Mouse (Mus musculus) neural tube, embryonic 11.5 days (tissue): Measurements from ENCODE around the gene Cdk14. TPM values are rescaled to one million over a fixed set of nuclear protein-coding genes. Genes with fewer than 3 reads are reported as not detected.

ENCODE experiments used
- ATAC-seq: fragments of 200-750 bp; cut with Nextera tagmentation; 2 replicates; pipeline ENCODE4 v1.8.0; 2017; ENCODE audit warnings: moderate number of reproducible peaks, mild to moderate bottlenecking, moderate TSS enrichment, moderate library complexity; ENCODE audit not compliant: insufficient read depth, low FRiP score, low TSS enrichment
- DNase-seq: peaks from one replicate; pipeline ENCODE4 v3.0.0-alpha.2; 2015; ENCODE audit warnings: low spot score
- H3K27ac ChIP-seq: fragments of 300-500 bp; sonication (generic); 2 replicates; pipeline ENCODE4 v1.5.1; 2014; ENCODE audit warnings: low read depth, mild to moderate bottlenecking, low read length
- H3K27me3 ChIP-seq: fragments of 300-500 bp; sonication (generic); 2 replicates; pipeline ENCODE4 v1.6.1; 2014; ENCODE audit warnings: mild to moderate bottlenecking, low read length, mixed read lengths; ENCODE audit not compliant: control insufficient read depth, insufficient read depth
- H3K36me3 ChIP-seq: fragments of 300-500 bp; sonication (generic); 2 replicates; pipeline ENCODE4 v1.6.1; 2014; ENCODE audit warnings: mild to moderate bottlenecking, low read length, moderate library complexity, mixed read lengths; ENCODE audit not compliant: control insufficient read depth, insufficient read depth
- H3K4me1 ChIP-seq: fragments of 300-500 bp; sonication (generic); 2 replicates; pipeline ENCODE4 v1.6.1; 2014; ENCODE audit warnings: low read length, mixed read lengths; ENCODE audit not compliant: control insufficient read depth, insufficient read depth
- H3K4me2 ChIP-seq: fragments of 300-500 bp; sonication (generic); 2 replicates; pipeline ENCODE4 v1.6.1; 2014; ENCODE audit warnings: low read depth, mild to moderate bottlenecking, moderate library complexity
- H3K4me3 ChIP-seq: fragments of 300-500 bp; sonication (generic); 2 replicates; pipeline ENCODE4 v1.5.1; 2014; ENCODE audit warnings: low read depth, low read length
- H3K9ac ChIP-seq: fragments of 300-500 bp; sonication (generic); 2 replicates; pipeline ENCODE4 v1.6.1; 2014; ENCODE audit warnings: mild to moderate bottlenecking, low read length
- H3K9me3 ChIP-seq: fragments of 300-500 bp; sonication (generic); 2 replicates; pipeline ENCODE4 v1.6.1; 2016; ENCODE audit warnings: low read length; ENCODE audit not compliant: control insufficient read depth
- WGBS: fragments of 180-500 bp; shearing (Covaris S2); extraction: QIAGEN DNeasy Blood & Tissue Kit; methylation state at CpG from one replicate; pipeline ENCODE4 v1.1.7; 2014; 5-methylcytosine and 5-hydroxymethylcytosine counted together
- polyA plus RNA-seq: library from polyadenylated mRNA; unstranded; fragments of >200 nt; fragmentation: Nextera tagmentation; extraction: Ambion mirVana; gene quantifications from 2 replicates; pipeline ENCODE4 v1.2.1, GENCODE M21; 2014

The Cdk14 gene
- 26.8 and 29.5 TPM in 2 replicates for polyA plus RNA-seq

DNA sequence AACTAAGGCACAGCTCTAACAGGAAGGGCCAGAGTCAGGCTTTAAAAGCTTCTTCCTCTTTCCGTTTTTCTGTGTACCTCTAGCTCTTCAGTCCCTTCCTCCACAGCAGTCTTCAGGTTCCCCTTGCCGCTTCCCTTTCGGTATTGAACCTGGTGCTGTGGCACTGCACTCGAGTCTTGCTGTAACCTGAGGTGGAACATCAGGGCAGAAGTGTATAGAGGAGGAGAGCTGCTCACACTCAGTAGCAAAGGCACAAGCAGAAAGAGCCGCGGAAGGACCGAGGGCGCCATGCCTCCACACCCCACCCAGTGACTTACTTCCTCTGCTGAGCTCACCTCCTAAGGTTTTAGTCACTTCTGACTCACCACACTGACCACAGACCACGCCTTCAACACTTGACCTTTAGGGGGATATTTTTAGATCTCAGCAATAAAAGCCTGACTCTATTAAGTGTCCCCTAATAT is at the start of gene Cdk14:
Cdk14 (minus strand) TSS at position 321 of the 464 bp plus-strand sequence.
- Histone ChIP-seq H3K4me3 (no peak within 1 kb of the TSS), H3K4me1 (no peaks in the 10 kb centered on the region), H3K27me3 (no peaks in the 10 kb centered on the region), H3K27ac (no peak within 1 kb of the TSS), H3K4me2 (no peak within 1 kb of the TSS), H3K36me3 (no peaks in the 10 kb centered on the region), H3K9ac (no peak within 1 kb of the TSS), H3K9me3 (no peaks in the 10 kb centered on the region)
- 88% methylated on average over 9 of the region's 9 CpGs for WGBS
- ATAC-seq (no peak), DNase-seq (no peak)

- no peak for ATAC-seq
- 84% methylated on average over 1 of the region's 1 CpGs for WGBS
These were observed 45.1 kb upstream of the Cdk14 start for GRCm38 (mm10) chr5:5465256-5465655.

DNA sequence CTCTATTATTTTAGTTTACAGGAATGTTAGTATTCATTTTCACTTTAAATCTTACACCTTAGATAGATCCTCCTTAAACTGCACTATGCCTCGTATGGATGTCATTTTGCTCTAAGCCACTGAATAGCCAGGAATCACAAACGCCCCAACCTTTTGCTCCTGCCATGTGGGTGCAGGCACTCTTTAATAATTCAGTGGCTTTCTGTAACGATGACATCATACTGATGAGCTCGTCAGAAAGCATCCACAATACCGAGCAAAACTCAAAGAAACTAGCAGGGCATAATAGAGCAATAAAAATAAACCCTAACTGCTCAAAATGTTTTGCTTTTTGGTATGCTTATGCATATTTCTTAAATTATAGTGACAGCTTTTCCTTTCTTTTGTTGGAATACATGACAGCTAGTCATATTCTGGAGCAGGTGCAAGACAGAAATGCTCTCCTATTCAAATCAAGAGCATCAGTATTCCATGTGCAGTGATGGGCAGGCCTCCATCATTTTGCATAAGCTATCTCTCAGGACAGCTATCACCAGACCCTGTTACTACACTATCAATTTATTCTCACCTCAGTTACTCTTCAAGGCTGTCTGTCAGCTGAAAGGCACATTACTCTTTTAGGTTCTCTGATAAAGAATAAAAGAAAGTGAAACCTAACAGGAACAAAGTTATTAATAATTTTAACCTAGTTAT is 11.8 kb upstream of the Cdk14 start:
- DNase-seq: no peak
- no peaks in the 10 kb centered on the region for H3K4me1 ChIP-seq
- no peaks in the 10 kb centered on the region for H3K9me3 ChIP-seq
- H3K36me3 ChIP-seq: no peaks in the 10 kb centered on the region
- WGBS: 78% methylated on average over 5 of the region's 5 CpGs
- peak; percentile 69 for ATAC-seq
- H3K9ac ChIP-seq: no peak overlapping the region
- no peaks in the 10 kb centered on the region for H3K27me3 ChIP-seq
- H3K4me2 ChIP-seq: no peak overlapping the region
- no peak overlapping the region for H3K27ac ChIP-seq
- H3K4me3 ChIP-seq: no peak overlapping the region

More at GRCm38 (mm10) chr5:5465256-5465655, 45.1 kb upstream of the Cdk14 start:
- no peaks in the 10 kb centered on the region for H3K27me3 ChIP-seq
- no peak overlapping the region for H3K9ac ChIP-seq
- DNase-seq: no peak
- H3K4me1 ChIP-seq: no peaks in the 10 kb centered on the region
- H3K4me3 ChIP-seq: no peak overlapping the region
- H3K27ac ChIP-seq: no peak overlapping the region
- no peak overlapping the region for H3K4me2 ChIP-seq
- no peaks in the 10 kb centered on the region for H3K36me3 ChIP-seq
- H3K9me3 ChIP-seq: no peaks in the 10 kb centered on the region

GRCm38 (mm10) chr5:5423723-5424171 is 3.6 kb upstream of the Cdk14 start:
- Histone ChIP-seq H3K9ac (no peak overlapping the region), H3K9me3 (no peaks in the 10 kb centered on the region), H3K27me3 (no peaks in the 10 kb centered on the region), H3K4me3 (no peak overlapping the region), H3K4me2 (no peak overlapping the region), H3K36me3 (no peaks in the 10 kb centered on the region), H3K27ac (no peak overlapping the region), H3K4me1 (no peaks in the 10 kb centered on the region)
- DNase-seq: no peak
- ATAC-seq: no peak
- WGBS: 79% methylated on average over 6 of the region's 6 CpGs

GRCm38 (mm10) chr5:5423081-5423480 is 3.0 kb upstream of the Cdk14 start:
- 98% methylated on average over 4 of the region's 4 CpGs for WGBS
- H3K9ac ChIP-seq: no peak overlapping the region
- H3K4me3 ChIP-seq: no peak overlapping the region
- no peak for ATAC-seq
- no peak for DNase-seq
- no peaks in the 10 kb centered on the region for H3K27me3 ChIP-seq
- H3K4me1 ChIP-seq: no peaks in the 10 kb centered on the region
- H3K27ac ChIP-seq: no peak overlapping the region
- no peak overlapping the region for H3K4me2 ChIP-seq
- H3K36me3 ChIP-seq: no peaks in the 10 kb centered on the region
- no peaks in the 10 kb centered on the region for H3K9me3 ChIP-seq

DNA sequence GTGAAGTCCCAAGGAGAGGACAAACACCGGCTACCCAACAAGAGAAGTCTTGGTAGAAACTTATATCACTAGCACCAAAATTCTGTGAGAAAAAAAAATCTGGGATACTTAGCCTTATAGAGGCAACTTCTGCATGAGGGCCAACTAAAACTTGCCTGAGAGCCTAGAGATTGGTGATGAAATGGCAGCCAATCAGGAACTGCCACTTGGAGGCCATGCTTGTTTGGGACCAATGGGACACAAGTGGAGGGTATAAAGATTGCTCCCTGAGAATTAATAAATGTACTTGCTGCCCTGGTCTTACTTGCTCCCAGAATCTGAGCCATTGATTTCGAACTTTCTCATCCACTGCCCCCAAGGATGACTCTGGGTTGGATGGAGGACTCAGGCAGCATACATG is 1.3 kb upstream of the Cdk14 start:
- Histone ChIP-seq H3K4me2 (no peak overlapping the region), H3K9me3 (no peaks in the 10 kb centered on the region), H3K9ac (no peak overlapping the region), H3K36me3 (no peaks in the 10 kb centered on the region), H3K4me3 (no peak overlapping the region), H3K27me3 (no peaks in the 10 kb centered on the region), H3K27ac (no peak overlapping the region), H3K4me1 (no peaks in the 10 kb centered on the region)
- 85% methylated on average over 2 of the region's 2 CpGs for WGBS
- ATAC-seq (no peak), DNase-seq (no peak)

DNA sequence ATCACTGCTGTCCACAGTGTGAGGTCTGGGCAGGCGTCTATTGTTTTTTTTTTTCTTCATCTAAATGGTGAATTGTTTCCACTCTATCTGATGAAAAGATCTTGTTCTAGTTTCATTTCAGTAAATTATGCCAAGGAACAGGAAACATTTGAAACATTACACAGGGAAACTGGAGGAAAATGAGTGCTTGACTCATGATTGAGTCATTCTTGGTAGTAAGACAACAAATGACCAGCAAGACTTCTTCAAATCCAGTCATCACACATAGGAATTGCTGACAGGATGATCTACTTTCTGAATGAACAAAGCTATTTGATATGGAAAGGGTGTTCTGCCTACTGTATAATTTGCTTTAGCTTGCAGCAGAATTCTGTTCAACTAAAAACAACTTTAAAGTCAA is 859 bp downstream of the Cdk14 start:
- WGBS: 80% methylated on average over 1 of the region's 1 CpGs
- Histone ChIP-seq H3K4me3 (no peak overlapping the region), H3K9me3 (no peaks in the 10 kb centered on the region), H3K4me2 (no peak overlapping the region), H3K9ac (no peak overlapping the region), H3K27ac (no peak overlapping the region), H3K36me3 (no peaks in the 10 kb centered on the region), H3K27me3 (no peaks in the 10 kb centered on the region), H3K4me1 (no peaks in the 10 kb centered on the region)
- no peak for ATAC-seq
- no peak for DNase-seq

GRCm38 (mm10) chr5:5414835-5415234 is 5.3 kb downstream of the Cdk14 start:
- Histone ChIP-seq H3K4me1 (no peaks in the 10 kb centered on the region), H3K9me3 (no peaks in the 10 kb centered on the region), H3K27me3 (no peaks in the 10 kb centered on the region), H3K4me3 (no peak overlapping the region), H3K4me2 (no peak overlapping the region), H3K36me3 (no peaks in the 10 kb centered on the region), H3K27ac (no peak overlapping the region), H3K9ac (no peak overlapping the region)
- ATAC-seq (no peak), DNase-seq (no peak)
- 87% methylated on average over 3 of the region's 3 CpGs for WGBS

- H3K4me1 ChIP-seq: no peaks in the 10 kb centered on the region
- ATAC-seq: no peak
- H3K36me3 ChIP-seq: no peaks in the 10 kb centered on the region
These were observed 8.2 kb downstream of the Cdk14 start for GRCm38 (mm10) chr5:5411886-5412285.

More at GRCm38 (mm10) chr5:5411886-5412285, 8.2 kb downstream of the Cdk14 start:
- H3K9ac ChIP-seq: no peak overlapping the region
- WGBS: 95% methylated on average over 2 of the region's 2 CpGs
- H3K4me2 ChIP-seq: no peak overlapping the region
- no peak for DNase-seq
- H3K27ac ChIP-seq: no peak overlapping the region
- H3K27me3 ChIP-seq: no peaks in the 10 kb centered on the region
- no peak overlapping the region for H3K4me3 ChIP-seq
- no peaks in the 10 kb centered on the region for H3K9me3 ChIP-seq
